Mouse (Mus musculus): ENCODE results near the gene Speg. TPM values are rescaled to one million over a fixed set of nuclear protein-coding genes. Genes with fewer than 3 reads are reported as not detected.

The Speg gene
- polyA plus RNA-seq, 1 experiment from 2014 or later = 30.2 TPM

- H3K4me3 ChIP-seq = no peak overlapping the region
- H3K27ac ChIP-seq (replicated peaks) = no peak overlapping the region
- H3K27me3 ChIP-seq (replicated peaks; ENCODE audit: low read depth, poor library complexity, severe bottlenecking) = no peaks in the 10 kb centered on the region
- H3K36me3 ChIP-seq (replicated peaks) = peaks cover 73% of the 10 kb centered on the region
- 80% methylated on average over 4 of the region's 4 CpGs for WGBS
- no peak for DNase-seq (ENCODE audit: low spot score)
- no peaks in the 10 kb centered on the region for H3K9me3 ChIP-seq
- peaks cover 5% of the 10 kb centered on the region for H3K4me1 ChIP-seq
Measured at GRCm38 (mm10) chr1:75408210-75408609, 33.1 kb downstream of the Speg start.

DNA sequence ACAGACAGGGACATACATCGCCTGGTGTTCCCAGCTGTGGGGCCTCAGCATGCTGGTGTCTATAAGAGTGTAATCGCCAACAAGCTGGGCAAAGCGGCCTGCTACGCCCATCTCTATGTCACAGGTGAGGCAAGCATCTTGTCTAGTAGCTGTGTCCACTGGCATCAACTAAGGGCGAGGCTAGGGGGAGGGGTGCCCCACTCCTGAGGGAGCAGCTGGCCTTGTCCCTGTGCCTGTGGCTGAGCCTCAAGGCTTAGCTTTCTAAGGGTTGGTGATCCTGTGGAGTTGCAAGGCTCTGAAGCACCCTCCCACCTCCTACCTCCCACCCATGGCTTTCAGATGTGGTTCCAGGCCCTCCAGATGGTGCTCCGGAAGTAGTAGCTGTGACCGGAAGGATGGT is 34.9 kb downstream of the Speg start:
- H3K36me3 ChIP-seq (replicated peaks) = peaks cover 70% of the 10 kb centered on the region
- WGBS = 92% methylated on average over 7 of the region's 7 CpGs
- H3K9me3 ChIP-seq = no peaks in the 10 kb centered on the region
- DNase-seq (ENCODE audit: low spot score) = no peak
- no peak overlapping the region for H3K4me3 ChIP-seq
- H3K4me1 ChIP-seq = peaks cover 11% of the 10 kb centered on the region
- no peak overlapping the region for H3K27ac ChIP-seq (replicated peaks)
- H3K27me3 ChIP-seq (replicated peaks; ENCODE audit: low read depth, poor library complexity, severe bottlenecking) = no peaks in the 10 kb centered on the region

GRCm38 (mm10) chr1:75412196-75412595 is 37.1 kb downstream of the Speg start:
- Histone ChIP-seq H3K4me3 (no peak overlapping the region), H3K36me3 (replicated peaks) (peaks cover 63% of the 10 kb centered on the region), H3K4me1 (peaks cover 11% of the 10 kb centered on the region), H3K27ac (replicated peaks) (no peak overlapping the region), H3K27me3 (replicated peaks; ENCODE audit: low read depth, poor library complexity, severe bottlenecking) (no peaks in the 10 kb centered on the region), H3K9me3 (no peaks in the 10 kb centered on the region)
- no peak for DNase-seq (ENCODE audit: low spot score)
- 91% methylated on average over 3 of the region's 3 CpGs for WGBS

DNA sequence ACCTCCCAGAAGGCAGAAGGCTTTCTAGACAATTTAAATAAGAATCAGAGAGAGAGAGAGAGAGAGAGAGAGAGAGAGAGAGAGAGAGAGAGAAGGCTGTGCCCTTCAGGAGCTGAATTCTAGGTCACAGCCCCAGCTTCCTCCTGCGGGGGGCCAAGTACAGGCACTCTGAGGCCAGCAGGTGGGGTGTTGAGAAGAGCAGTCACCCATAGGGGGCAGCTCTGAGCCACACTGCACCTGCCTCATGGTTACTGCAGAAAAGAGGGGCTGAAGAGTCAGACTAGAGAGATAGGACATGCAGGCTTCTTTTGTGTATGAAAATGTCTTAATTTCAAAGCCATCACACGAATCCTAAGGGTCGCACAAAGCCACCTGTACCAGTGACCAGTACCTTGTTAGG is 38.7 kb downstream of the Speg start:
- 60% methylated on average over 3 of the region's 3 CpGs for WGBS
- peak; percentile 49 for DNase-seq (ENCODE audit: low spot score)
- no peak overlapping the region for H3K4me3 ChIP-seq
- peaks cover 11% of the 10 kb centered on the region for H3K4me1 ChIP-seq
- no peak overlapping the region for H3K27ac ChIP-seq (replicated peaks)
- no peaks in the 10 kb centered on the region for H3K9me3 ChIP-seq
- H3K36me3 ChIP-seq (replicated peaks) = peaks cover 63% of the 10 kb centered on the region
- H3K27me3 ChIP-seq (replicated peaks; ENCODE audit: low read depth, poor library complexity, severe bottlenecking) = no peaks in the 10 kb centered on the region

GRCm38 (mm10) chr1:75421794-75422193 is 46.7 kb downstream of the Speg start:
- Histone ChIP-seq H3K9me3 (no peaks in the 10 kb centered on the region), H3K27me3 (replicated peaks; ENCODE audit: low read depth, poor library complexity, severe bottlenecking) (peaks cover 55% of the 10 kb centered on the region), H3K27ac (replicated peaks) (peak overlapping the region; percentile 83), H3K4me3 (peak overlapping the region; percentile 60), H3K4me1 (peaks cover 61% of the 10 kb centered on the region), H3K36me3 (replicated peaks) (peaks cover 25% of the 10 kb centered on the region)
- DNase-seq (ENCODE audit: low spot score) = peak; percentile 48
- 3% methylated on average over 20 of the region's 20 CpGs for WGBS

DNA sequence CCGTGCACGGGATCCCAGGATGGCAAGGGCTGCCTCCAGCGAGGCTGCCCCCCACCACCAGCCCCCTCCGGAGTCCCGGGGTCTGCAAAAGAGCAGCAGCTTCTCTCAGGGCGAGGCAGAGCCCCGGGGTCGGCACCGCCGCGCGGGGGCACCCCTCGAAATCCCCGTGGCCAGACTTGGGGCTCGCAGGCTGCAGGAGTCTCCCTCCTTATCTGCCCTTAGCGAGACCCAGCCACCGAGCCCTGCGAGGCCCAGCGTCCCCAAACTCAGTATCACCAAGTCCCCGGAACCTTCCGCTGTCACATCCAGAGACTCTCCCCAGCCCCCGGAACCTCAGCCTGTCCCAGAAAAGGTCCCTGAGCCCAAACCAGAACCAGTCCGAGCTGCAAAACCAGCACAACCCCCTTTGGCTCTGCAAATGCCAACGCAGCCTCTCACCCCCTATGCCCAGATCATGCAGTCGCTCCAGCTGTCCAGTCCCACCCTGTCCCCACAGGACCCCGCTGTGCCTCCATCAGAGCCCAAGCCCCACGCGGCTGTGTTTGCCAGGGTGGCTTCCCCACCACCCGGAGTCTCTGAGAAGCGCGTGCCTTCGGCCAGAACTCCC is 47.2 kb downstream of the Speg start:
- Histone ChIP-seq H3K4me3 (peak overlapping the region; percentile 60), H3K36me3 (replicated peaks) (peaks cover 21% of the 10 kb centered on the region), H3K27ac (replicated peaks) (peak overlapping the region; percentile 83), H3K9me3 (no peaks in the 10 kb centered on the region), H3K4me1 (peaks cover 66% of the 10 kb centered on the region), H3K27me3 (replicated peaks; ENCODE audit: low read depth, poor library complexity, severe bottlenecking) (peaks cover 59% of the 10 kb centered on the region)
- WGBS = 2% methylated on average over 32 of the region's 32 CpGs
- DNase-seq (ENCODE audit: low spot score) = no peak

GRCm38 (mm10) chr1:75422823-75423471 is 47.9 kb downstream of the Speg start:
- DNase-seq (ENCODE audit: low spot score) = peak; percentile 76
- Histone ChIP-seq H3K4me1 (peaks cover 72% of the 10 kb centered on the region), H3K27ac (replicated peaks) (peak overlapping the region; percentile 83), H3K27me3 (replicated peaks; ENCODE audit: low read depth, poor library complexity, severe bottlenecking) (peaks cover 59% of the 10 kb centered on the region), H3K4me3 (peak overlapping the region; percentile 60), H3K36me3 (replicated peaks) (peaks cover 18% of the 10 kb centered on the region), H3K9me3 (no peaks in the 10 kb centered on the region)
- under 1% methylated on average over 71 of the region's 71 CpGs for WGBS

- peak; percentile 45 for DNase-seq (ENCODE audit: low spot score)
- peak overlapping the region; percentile 83 for H3K27ac ChIP-seq (replicated peaks)
- H3K9me3 ChIP-seq = no peaks in the 10 kb centered on the region
- peaks cover 76% of the 10 kb centered on the region for H3K4me1 ChIP-seq
- H3K4me3 ChIP-seq = peak overlapping the region; percentile 60
- H3K27me3 ChIP-seq (replicated peaks; ENCODE audit: low read depth, poor library complexity, severe bottlenecking) = peaks cover 61% of the 10 kb centered on the region
- H3K36me3 ChIP-seq (replicated peaks) = peaks cover 17% of the 10 kb centered on the region
- WGBS = 23% methylated on average over 11 of the region's 11 CpGs
Measured at GRCm38 (mm10) chr1:75423780-75424390, 48.8 kb downstream of the Speg start.

GRCm38 (mm10) chr1:75425796-75426471 is 50.8 kb downstream of the Speg start:
- 29% methylated on average over 10 of the region's 10 CpGs for WGBS
- Histone ChIP-seq H3K4me3 (no peak overlapping the region; the same call in 1 of the 2 replicates), H3K36me3 (replicated peaks) (peaks cover 17% of the 10 kb centered on the region), H3K4me1 (peaks cover 93% of the 10 kb centered on the region), H3K27ac (replicated peaks) (no peak overlapping the region), H3K9me3 (no peaks in the 10 kb centered on the region), H3K27me3 (replicated peaks; ENCODE audit: low read depth, poor library complexity, severe bottlenecking) (peaks cover 68% of the 10 kb centered on the region)
- peak; percentile 87 for DNase-seq (ENCODE audit: low spot score)

GRCm38 (mm10) chr1:75435475-75436328 is 60.6 kb downstream of the Speg start, which contains the start of gene Gmppa:
Gmppa (plus strand) TSS chr1:75435930.
- Histone ChIP-seq H3K27ac (replicated peaks) (peak within 1 kb of the TSS; percentile 84), H3K27me3 (replicated peaks; ENCODE audit: low read depth, poor library complexity, severe bottlenecking) (peaks cover 7% of the 10 kb centered on the region; the same call in 1 of the 2 replicates), H3K4me3 (peak within 1 kb of the TSS; percentile 74), H3K36me3 (replicated peaks) (peaks cover 6% of the 10 kb centered on the region), H3K4me1 (peaks cover 59% of the 10 kb centered on the region), H3K9me3 (no peaks in the 10 kb centered on the region)
- DNase-seq (ENCODE audit: low spot score) = peak; percentile 85
- WGBS = 5% methylated on average over 28 of the region's 28 CpGs

- H3K4me1 ChIP-seq = peaks cover 68% of the 10 kb centered on the region
- 84% methylated on average over 8 of the region's 9 CpGs for WGBS
- no peak for DNase-seq (ENCODE audit: low spot score)
- H3K36me3 ChIP-seq (replicated peaks) = peaks cover 24% of the 10 kb centered on the region
- H3K27me3 ChIP-seq (replicated peaks; ENCODE audit: low read depth, poor library complexity, severe bottlenecking) = peaks cover 11% of the 10 kb centered on the region
- H3K27ac ChIP-seq (replicated peaks) = 0 out of 2 replicates have a peak overlapping the region, but pooled peaks have one; percentile 19
- no peaks in the 10 kb centered on the region for H3K9me3 ChIP-seq
- H3K4me3 ChIP-seq = no peak overlapping the region
Measured at GRCm38 (mm10) chr1:75438782-75439181, 63.7 kb downstream of the Speg start.

- Histone ChIP-seq H3K27ac (replicated peaks) (0 out of 2 replicates have a peak overlapping the region, but pooled peaks have one; percentile 7), H3K27me3 (replicated peaks; ENCODE audit: low read depth, poor library complexity, severe bottlenecking) (peaks cover 27% of the 10 kb centered on the region), H3K4me3 (no peak overlapping the region), H3K36me3 (replicated peaks) (peaks cover 24% of the 10 kb centered on the region), H3K4me1 (peaks cover 75% of the 10 kb centered on the region), H3K9me3 (no peaks in the 10 kb centered on the region)
- WGBS = 93% methylated on average over 7 of the region's 7 CpGs
- DNase-seq (ENCODE audit: low spot score) = no peak
Measured at GRCm38 (mm10) chr1:75440661-75441060, 65.6 kb downstream of the Speg start.
